Mouse (Mus musculus) embryonic fibroblast, embryonic 13.5 days (primary cell): Measurements from ENCODE around the gene Rfng.
"Not testable (repeated sequence)": the region's sequence is repeated elsewhere in the genome, so short reads cannot be mapped to it uniquely, and the experiment has no call there.

Experiments used
- CTCF ChIP-seq: IDR thresholded peaks from 2 replicates; pipeline ENCODE4 v1.5.1; 2011; ENCODE audit warnings: mild to moderate bottlenecking, control low read depth, low read length, moderate library complexity, borderline replicate concordance; ENCODE audit not compliant: insufficient read depth
- POLR2A ChIP-seq: IDR thresholded peaks from 2 replicates; pipeline ENCODE4 v1.6.1; 2011; ENCODE audit warnings: low read depth, mild to moderate bottlenecking, control low read depth, low read length, moderate library complexity

GRCm38 (mm10) chr11:120767023-120767422 is 17.0 kb downstream of the Rfng start:
- not testable (repeated sequence) for TF ChIP-seq CTCF, POLR2A
